Mouse (Mus musculus): Measurements from ENCODE around the gene Zrsr2. TPM values are rescaled to one million over a fixed set of nuclear protein-coding genes. Genes with fewer than 3 reads are reported as not detected.
A peak's percentile ranks its signal among the peaks of the same experiment; 100 is the strongest.

Zrsr2 gene
- polyA plus RNA-seq (2014; fragmentation: Nextera tagmentation; extraction: Ambion mirVana) = 63.2 and 71.1 TPM in 2 replicates

GRCm38 (mm10) chrX:163958467-163958875 lies at the start of gene Zrsr2:
TSS of gene Zrsr2 (minus strand) at chrX:163958661.
- H3K36me3 ChIP-seq (ENCODE audit: control insufficient read depth, insufficient read depth, low read length) = peaks cover 20% of the 10 kb centered on the region; the same call in 1 of the 2 replicates
- ATAC-seq (ENCODE audit: low FRiP score, low TSS enrichment) = peak; percentile 96
- H3K4me2 ChIP-seq (replicated peaks; ENCODE audit: low read depth, low read length) = peak within 1 kb of the TSS; percentile 49
- WGBS = 25% methylated on average over 23 of the region's 29 CpGs
- no peaks in the 10 kb centered on the region for H3K27me3 ChIP-seq (ENCODE audit: control insufficient read depth, insufficient read depth, low read length)
- peak within 1 kb of the TSS; percentile 65 for H3K4me3 ChIP-seq (ENCODE audit: low read length)
- peak within 1 kb of the TSS; percentile 84 for H3K9ac ChIP-seq (ENCODE audit: low read depth, low read length)
- H3K27ac ChIP-seq (ENCODE audit: low read depth, low read length) = peak within 1 kb of the TSS; percentile 98
- peaks cover 3% of the 10 kb centered on the region; the same call in 1 of the 2 replicates for H3K4me1 ChIP-seq (ENCODE audit: control insufficient read depth, insufficient read depth, low read length)
- H3K9me3 ChIP-seq (ENCODE audit: control insufficient read depth, low read length) = no peaks in the 10 kb centered on the region

GRCm38 (mm10) chrX:164004809-164005208 lies 46.3 kb upstream of the Zrsr2 start:
- ATAC-seq (ENCODE audit: low FRiP score, low TSS enrichment) = no peak
- no peak overlapping the region for H3K9ac ChIP-seq (ENCODE audit: low read depth, low read length)
- 33% methylated on average over 2 of the region's 2 CpGs for WGBS

GRCm38 (mm10) chrX:163999848-164000247 lies 41.4 kb upstream of the Zrsr2 start:
- no peak for ATAC-seq (ENCODE audit: low FRiP score, low TSS enrichment)
- H3K9ac ChIP-seq (ENCODE audit: low read depth, low read length) = no peak overlapping the region
- H3K9me3 ChIP-seq (ENCODE audit: control insufficient read depth, low read length) = no peaks in the 10 kb centered on the region
- H3K36me3 ChIP-seq (ENCODE audit: control insufficient read depth, insufficient read depth, low read length) = no peaks in the 10 kb centered on the region
- no peak overlapping the region for H3K4me2 ChIP-seq (replicated peaks; ENCODE audit: low read depth, low read length)
- H3K27ac ChIP-seq (ENCODE audit: low read depth, low read length) = no peak overlapping the region
- no peak overlapping the region for H3K4me3 ChIP-seq (ENCODE audit: low read length)
- no peaks in the 10 kb centered on the region for H3K4me1 ChIP-seq (ENCODE audit: control insufficient read depth, insufficient read depth, low read length)
- 79% methylated on average over 1 of the region's 1 CpGs for WGBS
- H3K27me3 ChIP-seq (ENCODE audit: control insufficient read depth, insufficient read depth, low read length) = no peaks in the 10 kb centered on the region

More at GRCm38 (mm10) chrX:164004809-164005208, 46.3 kb upstream of the Zrsr2 start:
- Histone ChIP-seq H3K27ac (ENCODE audit: low read depth, low read length) (no peak overlapping the region), H3K4me2 (replicated peaks; ENCODE audit: low read depth, low read length) (no peak overlapping the region), H3K36me3 (ENCODE audit: control insufficient read depth, insufficient read depth, low read length) (no peaks in the 10 kb centered on the region), H3K9me3 (ENCODE audit: control insufficient read depth, low read length) (no peaks in the 10 kb centered on the region), H3K4me1 (ENCODE audit: control insufficient read depth, insufficient read depth, low read length) (no peaks in the 10 kb centered on the region), H3K27me3 (ENCODE audit: control insufficient read depth, insufficient read depth, low read length) (no peaks in the 10 kb centered on the region), H3K4me3 (ENCODE audit: low read length) (no peak overlapping the region)

DNA sequence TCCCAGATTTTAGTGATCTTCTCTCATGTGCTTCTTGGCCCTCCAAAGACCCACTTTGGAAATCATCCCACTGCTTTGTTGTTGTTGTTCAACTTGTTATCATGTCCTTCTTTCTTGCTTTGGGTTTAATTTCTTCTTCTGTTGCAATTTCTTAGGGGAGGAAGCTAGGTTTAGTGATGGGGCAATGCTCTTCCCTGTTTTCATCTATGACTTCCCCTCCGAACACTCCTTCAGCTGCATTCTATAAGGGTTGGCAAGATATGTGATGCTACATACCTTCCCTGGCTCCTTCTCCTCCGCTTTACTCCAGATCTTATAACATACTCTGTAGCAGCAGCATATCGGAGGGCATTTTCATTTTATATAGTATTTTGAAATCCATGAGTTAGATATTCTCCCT lies 38.3 kb upstream of the Zrsr2 start:
- no peaks in the 10 kb centered on the region for H3K27me3 ChIP-seq (ENCODE audit: control insufficient read depth, insufficient read depth, low read length)
- no peak overlapping the region for H3K27ac ChIP-seq (ENCODE audit: low read depth, low read length)
- no peaks in the 10 kb centered on the region for H3K36me3 ChIP-seq (ENCODE audit: control insufficient read depth, insufficient read depth, low read length)
- no peak for ATAC-seq (ENCODE audit: low FRiP score, low TSS enrichment)
- no peak overlapping the region for H3K9ac ChIP-seq (ENCODE audit: low read depth, low read length)
- no peak overlapping the region for H3K4me3 ChIP-seq (ENCODE audit: low read length)
- H3K9me3 ChIP-seq (ENCODE audit: control insufficient read depth, low read length) = no peaks in the 10 kb centered on the region
- WGBS = 91% methylated on average over 3 of the region's 3 CpGs
- no peak overlapping the region for H3K4me2 ChIP-seq (replicated peaks; ENCODE audit: low read depth, low read length)
- H3K4me1 ChIP-seq (ENCODE audit: control insufficient read depth, insufficient read depth, low read length) = no peaks in the 10 kb centered on the region

DNA sequence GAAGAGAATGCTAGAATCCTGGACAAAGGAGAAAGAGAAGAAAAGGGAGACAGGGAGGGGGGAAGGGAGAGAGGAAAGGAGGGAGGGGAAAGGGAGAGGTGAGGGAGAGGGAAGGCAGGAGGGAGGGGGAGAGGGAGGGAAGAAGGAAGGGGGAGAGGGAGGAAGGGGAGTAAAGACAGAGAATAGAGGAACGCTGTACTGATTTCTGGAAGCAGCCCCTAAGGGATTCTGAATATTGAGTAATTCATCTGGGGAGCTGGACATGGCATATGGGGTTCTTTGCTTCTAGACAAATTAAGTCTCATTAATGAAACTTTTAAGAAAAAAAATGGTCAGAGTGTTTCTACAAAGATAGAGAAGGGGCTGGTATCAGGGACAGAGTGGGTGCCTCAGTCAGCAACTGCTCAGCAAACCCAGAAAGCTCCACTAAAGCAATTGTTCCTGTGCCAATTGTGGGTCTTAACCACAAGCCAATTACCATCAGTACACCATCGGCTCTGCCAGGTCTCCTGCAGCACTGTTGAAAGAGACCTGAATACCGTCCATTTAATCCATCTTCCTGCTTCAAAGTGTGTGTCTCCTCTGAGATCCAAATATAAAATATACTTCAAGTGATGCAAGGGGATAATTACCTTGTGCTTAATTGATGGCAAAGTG lies 29.4 kb upstream of the Zrsr2 start:
- Histone ChIP-seq H3K27me3 (ENCODE audit: control insufficient read depth, insufficient read depth, low read length) (no peaks in the 10 kb centered on the region), H3K9ac (ENCODE audit: low read depth, low read length) (no peak overlapping the region), H3K4me1 (ENCODE audit: control insufficient read depth, insufficient read depth, low read length) (no peaks in the 10 kb centered on the region), H3K9me3 (ENCODE audit: control insufficient read depth, low read length) (no peaks in the 10 kb centered on the region), H3K4me2 (replicated peaks; ENCODE audit: low read depth, low read length) (no peak overlapping the region), H3K4me3 (ENCODE audit: low read length) (no peak overlapping the region), H3K36me3 (ENCODE audit: control insufficient read depth, insufficient read depth, low read length) (no peaks in the 10 kb centered on the region), H3K27ac (ENCODE audit: low read depth, low read length) (no peak overlapping the region)
- WGBS = 74% methylated on average over 3 of the region's 3 CpGs
- ATAC-seq (ENCODE audit: low FRiP score, low TSS enrichment) = no peak

DNA sequence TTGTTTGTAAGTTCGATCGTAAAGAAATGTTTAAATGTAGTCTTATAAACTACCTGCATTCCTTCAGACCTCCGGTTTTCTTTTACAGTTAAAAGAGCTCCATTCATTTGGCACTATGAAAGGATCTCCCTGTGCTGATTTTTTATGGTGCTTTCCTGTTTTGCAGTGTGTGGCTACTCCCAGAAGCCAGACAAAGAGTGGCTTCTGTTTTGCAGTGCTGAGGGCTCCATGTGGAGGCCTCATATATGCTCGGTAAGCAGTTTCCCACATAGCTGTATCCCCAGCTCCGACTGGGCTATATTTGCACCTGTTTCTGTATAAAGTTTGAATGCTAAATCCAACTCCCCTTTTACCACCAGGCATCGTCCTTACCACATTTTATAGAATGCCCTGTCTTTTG lies 23.7 kb upstream of the Zrsr2 start:
- Histone ChIP-seq H3K9ac (ENCODE audit: low read depth, low read length) (no peak overlapping the region), H3K36me3 (ENCODE audit: control insufficient read depth, insufficient read depth, low read length) (no peaks in the 10 kb centered on the region), H3K27ac (ENCODE audit: low read depth, low read length) (no peak overlapping the region), H3K4me2 (replicated peaks; ENCODE audit: low read depth, low read length) (no peak overlapping the region), H3K9me3 (ENCODE audit: control insufficient read depth, low read length) (no peaks in the 10 kb centered on the region), H3K4me3 (ENCODE audit: low read length) (no peak overlapping the region), H3K27me3 (ENCODE audit: control insufficient read depth, insufficient read depth, low read length) (no peaks in the 10 kb centered on the region), H3K4me1 (ENCODE audit: control insufficient read depth, insufficient read depth, low read length) (no peaks in the 10 kb centered on the region)
- no peak for ATAC-seq (ENCODE audit: low FRiP score, low TSS enrichment)
- WGBS = 83% methylated on average over 6 of the region's 6 CpGs

GRCm38 (mm10) chrX:163981500-163981899 lies 23.0 kb upstream of the Zrsr2 start:
- Histone ChIP-seq H3K4me3 (ENCODE audit: low read length) (no peak overlapping the region), H3K9ac (ENCODE audit: low read depth, low read length) (no peak overlapping the region), H3K4me2 (replicated peaks; ENCODE audit: low read depth, low read length) (no peak overlapping the region), H3K4me1 (ENCODE audit: control insufficient read depth, insufficient read depth, low read length) (no peaks in the 10 kb centered on the region), H3K9me3 (ENCODE audit: control insufficient read depth, low read length) (no peaks in the 10 kb centered on the region), H3K27me3 (ENCODE audit: control insufficient read depth, insufficient read depth, low read length) (no peaks in the 10 kb centered on the region), H3K27ac (ENCODE audit: low read depth, low read length) (no peak overlapping the region), H3K36me3 (ENCODE audit: control insufficient read depth, insufficient read depth, low read length) (no peaks in the 10 kb centered on the region)
- 54% methylated on average over 4 of the region's 4 CpGs for WGBS
- no peak for ATAC-seq (ENCODE audit: low FRiP score, low TSS enrichment)

GRCm38 (mm10) chrX:163981092-163981491 lies 22.6 kb upstream of the Zrsr2 start:
- Histone ChIP-seq H3K27me3 (ENCODE audit: control insufficient read depth, insufficient read depth, low read length) (no peaks in the 10 kb centered on the region), H3K36me3 (ENCODE audit: control insufficient read depth, insufficient read depth, low read length) (no peaks in the 10 kb centered on the region), H3K4me1 (ENCODE audit: control insufficient read depth, insufficient read depth, low read length) (no peaks in the 10 kb centered on the region), H3K9ac (ENCODE audit: low read depth, low read length) (no peak overlapping the region), H3K4me2 (replicated peaks; ENCODE audit: low read depth, low read length) (no peak overlapping the region), H3K27ac (ENCODE audit: low read depth, low read length) (no peak overlapping the region), H3K4me3 (ENCODE audit: low read length) (no peak overlapping the region), H3K9me3 (ENCODE audit: control insufficient read depth, low read length) (no peaks in the 10 kb centered on the region)
- ATAC-seq (ENCODE audit: low FRiP score, low TSS enrichment) = no peak
- 93% methylated on average over 1 of the region's 1 CpGs for WGBS

- Histone ChIP-seq H3K4me1 (ENCODE audit: control insufficient read depth, insufficient read depth, low read length) (peaks cover 3% of the 10 kb centered on the region; the same call in 1 of the 2 replicates), H3K4me3 (ENCODE audit: low read length) (peak overlapping the region; percentile 65), H3K27ac (ENCODE audit: low read depth, low read length) (peak overlapping the region; percentile 98), H3K27me3 (ENCODE audit: control insufficient read depth, insufficient read depth, low read length) (no peaks in the 10 kb centered on the region), H3K9me3 (ENCODE audit: control insufficient read depth, low read length) (no peaks in the 10 kb centered on the region), H3K4me2 (replicated peaks; ENCODE audit: low read depth, low read length) (peak overlapping the region; percentile 49), H3K9ac (ENCODE audit: low read depth, low read length) (peak overlapping the region; percentile 84), H3K36me3 (ENCODE audit: control insufficient read depth, insufficient read depth, low read length) (peaks cover 25% of the 10 kb centered on the region; the same call in 1 of the 2 replicates)
- 39% methylated on average over 55 of the region's 67 CpGs for WGBS
- peak; percentile 93 for ATAC-seq (ENCODE audit: low FRiP score, low TSS enrichment)
Observed at GRCm38 (mm10) chrX:163957803-163958466, 526 bp downstream of the Zrsr2 start.
